Mouse (Mus musculus): ENCODE data around the gene Pramef8. TPM values are rescaled to one million over a fixed set of nuclear protein-coding genes. Genes with fewer than 3 reads are reported as not detected.
"Not testable (repeated sequence)": the region's sequence is repeated elsewhere in the genome, so short reads cannot be mapped to it uniquely, and the experiment has no call there.

The Pramef8 gene
- total and polyA plus RNA-seq, 3 experiments = 1.2 to 32.2 (median 24.6) TPM

GRCm38 (mm10) chr4:143383646-143384045 lies 28.6 kb upstream of the Pramef8 start:
- H3K36me3 ChIP-seq (replicated peaks) = no peaks in the 10 kb centered on the region
- ATAC-seq (ENCODE audit: extremely low read depth, insufficient number of reproducible peaks, low FRiP score, poor library complexity, severe bottlenecking) (no peak), DNase-seq (ENCODE audit: low spot score) (no peak)
- no peaks in the 10 kb centered on the region for H3K27me3 ChIP-seq (ENCODE audit: insufficient read depth, low read length)
- peaks cover 20% of the 10 kb centered on the region for H3K9me3 ChIP-seq (replicated peaks)
- H3K4me3 ChIP-seq (ENCODE audit: low read depth, low read length) = no peak overlapping the region
- TF ChIP-seq GATA2 (IDR thresholded peaks at IDR 0.05; ENCODE audit: borderline replicate concordance, low read depth, low read length) = no peak
- TF ChIP-seq CTCF (IDR thresholded peaks at IDR 0.05; ENCODE audit: low read depth, low read length) = no peak
- no peak for TF ChIP-seq TAL1 (conservative IDR thresholded peaks at IDR 0.05; ENCODE audit: low read depth, low read length)
- no peak for TF ChIP-seq POLR2AphosphoS5 (IDR thresholded peaks at IDR 0.05; ENCODE audit: insufficient replicate concordance, low read depth, low read length)
- TF ChIP-seq GATA1 (IDR thresholded peaks at IDR 0.05; ENCODE audit: borderline replicate concordance, low read length) = no peak
- no peaks in the 10 kb centered on the region for H3K4me1 ChIP-seq (ENCODE audit: insufficient read depth, low read depth, low read length)

DNA sequence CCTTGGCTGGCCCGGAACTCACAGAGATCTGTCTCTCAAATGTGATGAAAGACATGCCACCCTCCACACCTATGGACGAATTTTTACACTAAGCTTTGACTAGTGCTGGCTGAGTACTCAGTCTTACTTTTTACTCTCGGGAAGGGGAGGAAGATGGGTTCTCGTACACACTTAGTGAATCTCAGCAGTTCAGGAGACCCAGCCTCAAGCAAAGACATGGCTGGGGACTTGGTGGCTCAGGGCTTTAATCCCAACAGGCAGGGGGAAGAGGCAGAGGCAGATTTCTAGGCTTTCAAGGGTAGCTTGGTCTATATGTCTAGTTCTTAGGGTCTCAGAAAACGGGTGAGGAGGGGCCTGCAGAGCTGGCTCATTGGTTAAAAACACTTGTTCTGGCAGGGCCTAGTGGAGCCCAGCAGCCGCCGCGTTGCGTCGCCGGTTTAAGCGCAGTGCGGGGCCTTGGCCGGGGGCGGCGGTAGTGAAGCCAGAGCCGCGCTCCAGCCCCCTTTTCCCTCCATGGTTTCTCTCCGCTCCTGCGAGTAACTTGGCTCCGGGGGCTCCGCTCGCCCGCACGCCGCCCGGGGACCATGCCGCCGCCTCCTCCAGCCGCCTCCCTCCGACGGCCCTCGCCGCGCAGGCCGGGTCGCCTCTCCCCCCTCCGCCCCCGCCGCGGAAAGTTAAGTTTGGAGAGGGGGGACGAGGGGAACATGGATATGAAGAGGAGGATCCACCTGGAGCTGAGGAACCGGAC lies 23.1 kb upstream of the Pramef8 start:
- H3K4me3 ChIP-seq (ENCODE audit: low read depth, low read length) = no peak overlapping the region
- DNase-seq (ENCODE audit: low spot score) = no peak

DNA sequence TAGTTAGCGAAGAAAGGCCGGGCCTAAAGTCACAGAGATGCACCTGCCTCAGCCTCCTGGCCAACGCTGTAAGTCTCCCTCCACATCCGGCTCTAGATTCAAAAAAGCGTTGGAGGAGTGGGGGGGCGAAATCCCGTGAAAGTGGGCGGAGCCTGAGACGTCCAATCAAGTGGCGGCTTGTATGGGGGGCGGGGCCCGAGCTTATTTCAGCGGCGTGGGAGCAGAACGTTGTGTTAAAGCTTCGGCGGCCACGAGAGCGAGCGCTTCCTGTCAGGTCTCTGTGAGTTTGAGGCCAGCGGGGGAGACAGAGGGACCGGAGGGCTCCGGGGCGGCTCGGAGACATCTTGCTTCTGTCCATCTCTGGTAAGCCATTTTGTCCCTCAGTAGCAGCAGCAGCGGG lies 18.0 kb upstream of the Pramef8 start, which contains the start of gene Pramel1:
Gene Pramel1 (plus strand): TSS at position 248 of the 400 bp plus-strand sequence.
- Histone ChIP-seq H3K27me3 (ENCODE audit: insufficient read depth, low read length) (no peaks in the 10 kb centered on the region), H3K36me3 (replicated peaks) (no peaks in the 10 kb centered on the region), H3K9me3 (replicated peaks) (peaks cover 9% of the 10 kb centered on the region), H3K4me1 (ENCODE audit: insufficient read depth, low read depth, low read length) (no peaks in the 10 kb centered on the region), H3K4me3 (ENCODE audit: low read depth, low read length) (no peak within 1 kb of the TSS)
- DNase-seq (ENCODE audit: low spot score) (no peak), ATAC-seq (ENCODE audit: extremely low read depth, insufficient number of reproducible peaks, low FRiP score, poor library complexity, severe bottlenecking) (no peak)
- TF ChIP-seq GATA1 (IDR thresholded peaks at IDR 0.05; ENCODE audit: borderline replicate concordance, low read length) (no peak), TAL1 (conservative IDR thresholded peaks at IDR 0.05; ENCODE audit: low read depth, low read length) (no peak), POLR2AphosphoS5 (IDR thresholded peaks at IDR 0.05; ENCODE audit: insufficient replicate concordance, low read depth, low read length) (no peak), CTCF (IDR thresholded peaks at IDR 0.05; ENCODE audit: low read depth, low read length) (no peak), GATA2 (IDR thresholded peaks at IDR 0.05; ENCODE audit: borderline replicate concordance, low read depth, low read length) (no peak)

More for the DNA sequence above, 23.1 kb upstream of the Pramef8 start:
- Histone ChIP-seq H3K9me3 (replicated peaks) (peaks cover 9% of the 10 kb centered on the region), H3K27me3 (ENCODE audit: insufficient read depth, low read length) (no peaks in the 10 kb centered on the region), H3K36me3 (replicated peaks) (no peaks in the 10 kb centered on the region), H3K4me1 (ENCODE audit: insufficient read depth, low read depth, low read length) (no peaks in the 10 kb centered on the region)
- ATAC-seq (ENCODE audit: extremely low read depth, insufficient number of reproducible peaks, low FRiP score, poor library complexity, severe bottlenecking) = no peak
- TF ChIP-seq CTCF (IDR thresholded peaks at IDR 0.05; ENCODE audit: low read depth, low read length) = no peak
- TF ChIP-seq POLR2AphosphoS5 (IDR thresholded peaks at IDR 0.05; ENCODE audit: insufficient replicate concordance, low read depth, low read length) = no peak
- no peak for TF ChIP-seq TAL1 (conservative IDR thresholded peaks at IDR 0.05; ENCODE audit: low read depth, low read length)
- TF ChIP-seq GATA2 (IDR thresholded peaks at IDR 0.05; ENCODE audit: borderline replicate concordance, low read depth, low read length) = no peak
- no peak for TF ChIP-seq GATA1 (IDR thresholded peaks at IDR 0.05; ENCODE audit: borderline replicate concordance, low read length)

DNA sequence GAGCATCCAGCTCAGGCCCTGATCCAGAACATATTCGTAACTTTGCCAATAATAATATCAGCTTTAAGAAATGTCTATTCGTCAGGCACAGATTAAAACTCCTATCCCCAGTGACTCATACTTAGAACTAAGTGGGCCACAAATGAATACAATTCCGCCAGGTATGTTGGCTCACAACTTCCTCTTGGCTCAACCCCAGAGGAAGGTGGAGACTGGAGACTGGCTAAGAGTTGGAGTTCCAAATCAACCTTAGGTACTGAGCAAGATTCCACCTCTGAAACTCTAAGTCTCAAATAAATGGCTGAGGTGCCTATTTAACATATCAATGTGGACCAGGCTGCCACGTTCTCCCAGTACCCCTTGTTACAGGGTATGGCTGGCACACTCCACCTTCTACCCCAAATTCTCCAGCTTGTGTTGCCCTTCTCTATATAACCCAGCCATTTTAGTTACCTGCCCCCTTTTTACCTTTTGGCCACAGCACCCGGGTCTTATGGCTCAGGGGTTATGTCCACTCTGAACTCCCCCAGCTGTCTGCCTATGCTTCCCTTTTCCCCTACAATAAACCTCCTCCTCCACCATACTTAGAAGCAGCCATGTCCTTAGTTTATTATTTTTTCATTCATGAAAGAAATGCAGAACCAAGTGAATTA lies 534 bp upstream of the Pramef8 start:
- ATAC-seq (ENCODE audit: extremely low read depth, insufficient number of reproducible peaks, low FRiP score, poor library complexity, severe bottlenecking) (no peak), DNase-seq (ENCODE audit: low spot score) (no peak)
- Histone ChIP-seq H3K9me3 (replicated peaks) (no peaks in the 10 kb centered on the region), H3K4me3 (ENCODE audit: low read depth, low read length) (peak overlapping the region; percentile 74), H3K4me1 (ENCODE audit: insufficient read depth, low read depth, low read length) (peaks cover 14% of the 10 kb centered on the region), H3K36me3 (replicated peaks) (peaks cover 26% of the 10 kb centered on the region), H3K27me3 (ENCODE audit: insufficient read depth, low read length) (no peaks in the 10 kb centered on the region)
- no peak for TF ChIP-seq POLR2AphosphoS5 (IDR thresholded peaks at IDR 0.05; ENCODE audit: insufficient replicate concordance, low read depth, low read length)
- TF ChIP-seq GATA1 (IDR thresholded peaks at IDR 0.05; ENCODE audit: borderline replicate concordance, low read length) = no peak
- no peak for TF ChIP-seq CTCF (IDR thresholded peaks at IDR 0.05; ENCODE audit: low read depth, low read length)
- TF ChIP-seq TAL1 (conservative IDR thresholded peaks at IDR 0.05; ENCODE audit: low read depth, low read length) = no peak
- no peak for TF ChIP-seq GATA2 (IDR thresholded peaks at IDR 0.05; ENCODE audit: borderline replicate concordance, low read depth, low read length)

GRCm38 (mm10) chr4:143413621-143414020 lies 1.4 kb downstream of the Pramef8 start:
- Histone ChIP-seq H3K4me3 (ENCODE audit: low read depth, low read length) (no peak overlapping the region; the same call in 1 of the 2 replicates), H3K9me3 (replicated peaks) (no peaks in the 10 kb centered on the region), H3K36me3 (replicated peaks) (peaks cover 45% of the 10 kb centered on the region), H3K4me1 (ENCODE audit: insufficient read depth, low read depth, low read length) (peaks cover 14% of the 10 kb centered on the region), H3K27me3 (ENCODE audit: insufficient read depth, low read length) (no peaks in the 10 kb centered on the region)
- ATAC-seq (ENCODE audit: extremely low read depth, insufficient number of reproducible peaks, low FRiP score, poor library complexity, severe bottlenecking) = no peak
- no peak for DNase-seq (ENCODE audit: low spot score)
- TF ChIP-seq POLR2AphosphoS5 (IDR thresholded peaks at IDR 0.05; ENCODE audit: insufficient replicate concordance, low read depth, low read length) (no peak), GATA1 (IDR thresholded peaks at IDR 0.05; ENCODE audit: borderline replicate concordance, low read length) (no peak), GATA2 (IDR thresholded peaks at IDR 0.05; ENCODE audit: borderline replicate concordance, low read depth, low read length) (no peak), TAL1 (conservative IDR thresholded peaks at IDR 0.05; ENCODE audit: low read depth, low read length) (no peak), CTCF (IDR thresholded peaks at IDR 0.05; ENCODE audit: low read depth, low read length) (no peak)

- Histone ChIP-seq H3K36me3 (replicated peaks) (peaks cover 50% of the 10 kb centered on the region), H3K9me3 (replicated peaks) (no peaks in the 10 kb centered on the region), H3K4me3 (ENCODE audit: low read depth, low read length) (no peak overlapping the region), H3K4me1 (ENCODE audit: insufficient read depth, low read depth, low read length) (peaks cover 14% of the 10 kb centered on the region), H3K27me3 (ENCODE audit: insufficient read depth, low read length) (no peaks in the 10 kb centered on the region)
- no peak for ATAC-seq (ENCODE audit: extremely low read depth, insufficient number of reproducible peaks, low FRiP score, poor library complexity, severe bottlenecking)
- no peak for DNase-seq (ENCODE audit: low spot score)
- no peak for TF ChIP-seq CTCF (IDR thresholded peaks at IDR 0.05; ENCODE audit: low read depth, low read length)
- TF ChIP-seq POLR2AphosphoS5 (IDR thresholded peaks at IDR 0.05; ENCODE audit: insufficient replicate concordance, low read depth, low read length) = no peak
- TF ChIP-seq TAL1 (conservative IDR thresholded peaks at IDR 0.05; ENCODE audit: low read depth, low read length) = no peak
- TF ChIP-seq GATA1 (IDR thresholded peaks at IDR 0.05; ENCODE audit: borderline replicate concordance, low read length) = no peak
- no peak for TF ChIP-seq GATA2 (IDR thresholded peaks at IDR 0.05; ENCODE audit: borderline replicate concordance, low read depth, low read length)
These were observed 1.9 kb downstream of the Pramef8 start for GRCm38 (mm10) chr4:143414121-143414520.

DNA sequence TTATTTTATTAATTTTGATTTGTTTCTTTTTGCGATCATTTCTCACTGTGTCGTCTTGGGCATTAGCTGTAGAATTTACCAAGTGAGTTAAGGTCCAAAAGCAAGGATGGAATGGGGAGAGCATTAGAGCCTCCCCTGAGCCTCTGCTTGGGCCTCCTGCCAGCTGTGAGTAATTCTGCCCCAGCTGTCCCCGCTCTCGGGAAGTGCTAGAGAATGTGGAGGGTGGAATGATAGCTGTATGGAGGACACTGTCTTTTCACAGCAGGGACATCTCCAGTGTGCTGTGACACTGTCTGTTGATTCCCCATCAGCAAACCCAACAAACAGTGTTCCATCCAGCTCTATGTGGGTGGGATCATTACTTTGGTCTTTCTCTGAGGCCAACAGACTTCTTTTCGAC lies 14.5 kb downstream of the Pramef8 start:
- H3K9me3 ChIP-seq (replicated peaks); H3K4me1 ChIP-seq (ENCODE audit: insufficient read depth, low read depth, low read length); H3K4me3 ChIP-seq (ENCODE audit: low read depth, low read length); H3K27me3 ChIP-seq (ENCODE audit: insufficient read depth, low read length); DNase-seq (ENCODE audit: low spot score); ATAC-seq (ENCODE audit: extremely low read depth, insufficient number of reproducible peaks, low FRiP score, poor library complexity, severe bottlenecking): not testable (repeated sequence)
- H3K36me3 ChIP-seq (replicated peaks) = peaks cover 15% of the 10 kb centered on the region
